Mouse (Mus musculus) adrenal gland, adult 18-20 months (tissue): ENCODE results near the gene Slc15a4. TPM values are rescaled to one million over a fixed set of nuclear protein-coding genes. Genes with fewer than 3 reads are reported as not detected.

Experiments
- DNase-seq, 2 experiments: peaks; one replicate each; pipeline ENCODE4 v3.0.0; 2021 to 2022; ENCODE audit warnings: low spot score in 2 of 2
- total RNA-seq, 2 experiments: library from RNA; stranded (reverse); gene quantifications; 1 replicate in 1 of 2; 2 replicates in 1 of 2; pipeline ENCODE4 v1.2.3; 2021

The Slc15a4 gene
- total RNA-seq, 2 experiments from 2014 or later = 28.8 to 30.9 TPM

DNA sequence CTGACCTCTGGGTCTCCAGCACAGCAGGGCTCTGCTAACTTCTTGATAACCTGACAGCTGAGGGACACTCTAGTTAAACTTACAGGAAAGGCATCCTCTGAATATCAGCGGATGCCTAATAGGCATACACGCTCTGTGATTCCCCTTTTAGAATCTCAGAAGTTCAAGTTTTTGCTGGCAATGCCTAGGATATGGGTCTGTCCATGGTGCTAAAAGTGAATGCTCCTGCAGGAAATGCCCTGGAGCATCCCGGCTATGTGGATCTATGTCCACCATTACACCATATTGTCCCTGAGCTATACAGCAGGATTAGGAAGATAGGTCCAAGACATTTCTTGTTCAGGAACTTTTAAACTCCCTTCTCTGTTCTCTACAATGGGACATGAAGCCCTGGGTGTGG lies 71.6 kb downstream of the Slc15a4 start:
- no peak for DNase-seq

DNA sequence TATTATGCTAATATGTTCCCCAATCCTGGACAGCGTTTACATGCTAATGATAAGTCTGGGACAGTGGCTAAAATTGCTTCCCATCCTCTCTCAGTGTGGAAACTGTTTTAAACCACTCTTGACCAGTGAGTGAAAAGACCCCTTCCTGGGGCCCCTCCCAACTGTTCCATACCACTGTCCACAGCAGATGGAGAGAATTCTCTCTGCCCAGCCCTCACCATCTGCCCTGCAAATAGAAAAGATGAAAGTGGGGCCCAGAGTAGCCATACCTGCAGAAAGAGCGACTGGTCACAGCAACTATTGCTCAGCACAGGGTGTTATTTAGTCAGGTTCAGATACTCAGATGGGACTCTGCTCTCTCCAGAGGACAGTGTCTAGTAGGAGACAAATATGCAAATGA lies 84.6 kb downstream of the Slc15a4 start:
- DNase-seq = no peak

DNA sequence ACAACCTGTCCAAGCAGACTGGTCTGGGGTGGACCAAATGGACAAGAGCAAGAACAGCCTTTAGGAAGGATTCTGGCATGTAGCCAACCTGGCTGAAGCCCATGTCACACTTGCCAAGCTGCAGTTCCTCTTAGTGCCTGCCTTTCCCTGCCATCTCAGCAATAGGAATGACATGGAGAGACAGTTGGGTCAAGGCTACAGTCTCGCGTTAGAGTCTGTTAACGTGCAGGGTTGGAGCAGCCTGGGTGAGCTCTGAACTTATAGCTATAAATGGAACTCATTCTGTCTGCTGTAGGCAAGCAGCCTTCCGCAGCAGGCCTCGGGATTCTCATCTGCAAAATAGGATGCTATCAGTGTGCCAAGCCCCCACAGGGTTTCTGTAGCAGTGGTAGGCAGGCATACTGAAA lies 86.1 kb downstream of the Slc15a4 start:
- no peak for DNase-seq

Other genes starting within 250 kb of the Slc15a4 start
- gene Glt1d1, start 635 bp downstream of the Slc15a4 start, total RNA-seq = under 1 TPM; 0.33 to 0.35 TPM